Mouse (Mus musculus): ENCODE results near the gene Tfb2m.

The Tfb2m gene

GRCm38 (mm10) chr1:179545768-179546550 is at the start of gene Tfb2m, which contains the start of gene Cnst:
Gene Tfb2m (minus strand): TSS chr1:179546267.
Gene Cnst (plus strand): TSS chr1:179546370.
- peak; percentile 97 for DNase-seq (ENCODE audit: low spot score)

- no peak for DNase-seq (ENCODE audit: low spot score)
These were observed 46.9 kb upstream of the Tfb2m start for GRCm38 (mm10) chr1:179592972-179593371.

- DNase-seq (ENCODE audit: low spot score): no peak
These were observed 46.1 kb upstream of the Tfb2m start for GRCm38 (mm10) chr1:179592143-179592542.

GRCm38 (mm10) chr1:179591639-179592038 is 45.6 kb upstream of the Tfb2m start:
- peak; percentile 61 for DNase-seq (ENCODE audit: low spot score)

GRCm38 (mm10) chr1:179588230-179588629 is 42.2 kb upstream of the Tfb2m start:
- no peak for DNase-seq (ENCODE audit: low spot score)

- no peak for DNase-seq (ENCODE audit: low spot score)
These were observed 40.5 kb upstream of the Tfb2m start for GRCm38 (mm10) chr1:179586430-179587095.

GRCm38 (mm10) chr1:179585646-179586045 is 39.6 kb upstream of the Tfb2m start:
- DNase-seq (ENCODE audit: low spot score): no peak

GRCm38 (mm10) chr1:179584220-179584619 is 38.2 kb upstream of the Tfb2m start:
- no peak for DNase-seq (ENCODE audit: low spot score)

- no peak for DNase-seq (ENCODE audit: low spot score)
These were observed 37.0 kb upstream of the Tfb2m start for GRCm38 (mm10) chr1:179583090-179583489.

GRCm38 (mm10) chr1:179582021-179582433 is 36.0 kb upstream of the Tfb2m start:
- no peak for DNase-seq (ENCODE audit: low spot score)

GRCm38 (mm10) chr1:179581422-179581821 is 35.4 kb upstream of the Tfb2m start:
- no peak for DNase-seq (ENCODE audit: low spot score)

- no peak for DNase-seq (ENCODE audit: low spot score)
These were observed 34.1 kb upstream of the Tfb2m start for GRCm38 (mm10) chr1:179580200-179580599.

- DNase-seq (ENCODE audit: low spot score): no peak
These were observed 32.6 kb upstream of the Tfb2m start for GRCm38 (mm10) chr1:179578625-179579024.

GRCm38 (mm10) chr1:179573650-179574206 is 27.7 kb upstream of the Tfb2m start:
- DNase-seq (ENCODE audit: low spot score): no peak

GRCm38 (mm10) chr1:179571686-179572085 is 25.6 kb upstream of the Tfb2m start:
- DNase-seq (ENCODE audit: low spot score): no peak

- DNase-seq (ENCODE audit: low spot score): no peak
These were observed 24.4 kb upstream of the Tfb2m start for GRCm38 (mm10) chr1:179570482-179570881.

GRCm38 (mm10) chr1:179568690-179569398 is 22.8 kb upstream of the Tfb2m start:
- no peak for DNase-seq (ENCODE audit: low spot score)

GRCm38 (mm10) chr1:179567558-179567957 is 21.5 kb upstream of the Tfb2m start:
- no peak for DNase-seq (ENCODE audit: low spot score)

- no peak for DNase-seq (ENCODE audit: low spot score)
These were observed 17.9 kb upstream of the Tfb2m start for GRCm38 (mm10) chr1:179563926-179564325.

GRCm38 (mm10) chr1:179563211-179563610 is 17.1 kb upstream of the Tfb2m start:
- DNase-seq (ENCODE audit: low spot score): no peak

GRCm38 (mm10) chr1:179560845-179561430 is 14.9 kb upstream of the Tfb2m start:
- DNase-seq (ENCODE audit: low spot score): no peak
